Mouse (Mus musculus): ENCODE results near the gene Cmtm4.

GRCm38 (mm10) chr8:104413770-104414169, 18.2 kb upstream of the Cmtm4 start:
- TF ChIP-seq POLR2A (IDR thresholded peaks at IDR 0.05; ENCODE audit: insufficient read depth, low read length) (no peak), CTCF (IDR thresholded peaks at IDR 0.05; ENCODE audit: low read depth, low read length) (no peak)
